Mouse (Mus musculus) heart, adult 2 months (tissue): ENCODE data around the gene 1700056E22Rik.

Experiments used
- CTCF ChIP-seq: fragments of 200-600 bp; IDR thresholded peaks from 2 replicates; pipeline ENCODE4 v1.8.1; 2022; ENCODE audit warnings: antibody characterized with exemption, mild to moderate bottlenecking, moderate library complexity
- EP300 ChIP-seq: fragments of 200-500 bp; IDR thresholded peaks from 2 replicates; pipeline ENCODE4 v1.6.1; 2011; ENCODE audit warnings: low read depth, low read length, control low read depth; ENCODE audit not compliant: insufficient read depth

- no peak for TF ChIP-seq CTCF
- TF ChIP-seq EP300: no peak
Measured at GRCm38 (mm10) chr1:184004311-184004710, 29.8 kb downstream of the 1700056E22Rik start.
